Mouse (Mus musculus) lung, embryonic 16.5 days (tissue): Measurements from ENCODE around the gene Syn2. TPM values are rescaled to one million over a fixed set of nuclear protein-coding genes. Genes with fewer than 3 reads are reported as not detected.

Experiments
- microRNA-seq: library from miRNA; unstranded; fragments of <30 nt; microRNA quantifications from one replicate; pipeline ENCODE4, GENCODE M21; 2016
- polyA plus RNA-seq: library from polyadenylated mRNA; unstranded; fragments of >200 nt; fragmentation: Nextera tagmentation; extraction: Ambion mirVana; gene quantifications from 2 replicates; pipeline ENCODE4 v1.2.1, GENCODE M21; 2015

The Syn2 gene
- polyA plus RNA-seq, 1 experiment from 2014 or later, result 1.7 TPM

Small RNA genes lying within 50 kb of the gene (microRNA-seq; reads per million reads assigned to microRNA genes)
- not detected for gene Gm24767

Other genes with a start within 250 kb of the Syn2 start
- 152 and 155 TPM in 2 replicates for gene Vgll4, start 164.9 kb upstream of the Syn2 start, polyA plus RNA-seq
- 52.4 and 54.7 TPM in 2 replicates for gene Tamm41, start 97.0 kb upstream of the Syn2 start, polyA plus RNA-seq
- gene Gm17482, start 92.4 kb downstream of the Syn2 start, polyA plus RNA-seq, result not detected in 2 replicates
- 2.3 and 3.0 TPM in 2 replicates for gene Timp4, start 117.3 kb downstream of the Syn2 start, polyA plus RNA-seq
- 5.4 and 5.5 TPM in 2 replicates for gene Pparg, start 226.0 kb downstream of the Syn2 start, polyA plus RNA-seq